Mouse (Mus musculus) midbrain, embryonic 16.5 days (tissue): ENCODE data around the gene Gltpd2. TPM values are rescaled to one million over a fixed set of nuclear protein-coding genes. Genes with fewer than 3 reads are reported as not detected.

Experiments used
- ATAC-seq: fragments of 200-750 bp; cut with Nextera tagmentation; 2 replicates; pipeline ENCODE4 v1.8.0; 2017; ENCODE audit warnings: moderate TSS enrichment
- H3K27ac ChIP-seq: fragments of 300-500 bp; sonication (generic); 2 replicates; pipeline ENCODE4 v1.5.1; 2014; ENCODE audit warnings: mild to moderate bottlenecking, low read length, mixed read lengths
- H3K27me3 ChIP-seq: fragments of 300-500 bp; sonication (generic); 2 replicates; pipeline ENCODE4 v1.6.1; 2014; ENCODE audit warnings: low read depth, low read length, mixed read lengths; ENCODE audit not compliant: control insufficient read depth, insufficient read depth
- H3K36me3 ChIP-seq: fragments of 300-500 bp; sonication (generic); 2 replicates; pipeline ENCODE4 v1.6.1; 2014; ENCODE audit warnings: mild to moderate bottlenecking, low read length, moderate library complexity, mixed read lengths; ENCODE audit not compliant: control insufficient read depth, insufficient read depth
- H3K4me1 ChIP-seq: fragments of 300-500 bp; sonication (generic); 2 replicates; pipeline ENCODE4 v1.6.1; 2014; ENCODE audit warnings: mild to moderate bottlenecking, low read length, mixed read lengths; ENCODE audit not compliant: control insufficient read depth, insufficient read depth
- H3K4me2 ChIP-seq: fragments of 300-500 bp; sonication (generic); 2 replicates; pipeline ENCODE4 v1.6.1; 2014; ENCODE audit warnings: mild to moderate bottlenecking, low read length, mixed read lengths
- H3K4me3 ChIP-seq: fragments of 300-500 bp; sonication (generic); 2 replicates; pipeline ENCODE4 v1.5.1; 2014; ENCODE audit warnings: low read depth, mild to moderate bottlenecking, low read length, moderate library complexity, mixed read lengths
- H3K9ac ChIP-seq: fragments of 300-500 bp; sonication (generic); 2 replicates; pipeline ENCODE4 v1.6.1; 2014; ENCODE audit warnings: low read depth, low read length, mixed read lengths
- H3K9me3 ChIP-seq: fragments of 300-500 bp; sonication (generic); replicated peaks from 2 replicates; pipeline ENCODE4 v1.6.1; 2014; ENCODE audit warnings: mild to moderate bottlenecking, low read length, mixed read lengths; ENCODE audit not compliant: control insufficient read depth, poor library complexity, severe bottlenecking
- WGBS: fragments of 180-500 bp; shearing (Covaris S2); extraction: QIAGEN DNeasy Blood & Tissue Kit; methylation state at CpG from one replicate; pipeline ENCODE4 v1.1.7; 2014; 5-methylcytosine and 5-hydroxymethylcytosine counted together
- polyA plus RNA-seq: library from polyadenylated mRNA; unstranded; fragments of >200 nt; fragmentation: Nextera tagmentation; extraction: Ambion mirVana; gene quantifications from 2 replicates; pipeline ENCODE4 v1.2.1, GENCODE M21; 2015

Gltpd2 gene
- polyA plus RNA-seq, 1 experiment from 2014 or later: not detected

GRCm38 (mm10) chr11:70564276-70564873, 45.4 kb downstream of the Gltpd2 start:
- Histone ChIP-seq H3K9me3 (no peaks in the 10 kb centered on the region), H3K27me3 (no peaks in the 10 kb centered on the region), H3K27ac (no peak overlapping the region), H3K4me1 (peaks cover 31% of the 10 kb centered on the region), H3K4me3 (peak overlapping the region; percentile 89), H3K36me3 (no peaks in the 10 kb centered on the region), H3K4me2 (peak overlapping the region; percentile 90), H3K9ac (peak overlapping the region; percentile 87)
- 49% methylated on average over 4 of the region's 4 CpGs for WGBS
- no peak for ATAC-seq

- no peaks in the 10 kb centered on the region for H3K9me3 ChIP-seq
- H3K27ac ChIP-seq: no peak overlapping the region
- H3K4me3 ChIP-seq: no peak overlapping the region
- H3K4me2 ChIP-seq: no peak overlapping the region
- 58% methylated on average over 7 of the region's 7 CpGs for WGBS
- ATAC-seq: no peak
- no peaks in the 10 kb centered on the region for H3K36me3 ChIP-seq
- H3K4me1 ChIP-seq: peaks cover 30% of the 10 kb centered on the region
- no peaks in the 10 kb centered on the region for H3K27me3 ChIP-seq
- H3K9ac ChIP-seq: no peak overlapping the region
Measured at GRCm38 (mm10) chr11:70566586-70566985, 47.6 kb downstream of the Gltpd2 start.

Other genes with a start within 250 kb of the Gltpd2 start
- gene Alox12e, start 196.6 kb upstream of the Gltpd2 start, polyA plus RNA-seq: not detected in 2 replicates
- 0.09 and 0.18 TPM in 2 replicates for gene Alox15, start 167.2 kb upstream of the Gltpd2 start, polyA plus RNA-seq
- gene Pelp1, start 109.2 kb upstream of the Gltpd2 start, polyA plus RNA-seq: 33.0 and 35.0 TPM in 2 replicates
- gene Arrb2, start 86.6 kb upstream of the Gltpd2 start, polyA plus RNA-seq: 52.6 and 58.9 TPM in 2 replicates
- gene Med11, start 67.3 kb upstream of the Gltpd2 start, polyA plus RNA-seq: 44.1 and 45.9 TPM in 2 replicates
- 0.35 and 0.49 TPM in 2 replicates for gene Zmynd15, start 59.8 kb upstream of the Gltpd2 start, polyA plus RNA-seq
- 1.7 and 2.6 TPM in 2 replicates for gene Cxcl16, start 59.2 kb upstream of the Gltpd2 start, polyA plus RNA-seq
- gene Tm4sf5, start 14.0 kb upstream of the Gltpd2 start, polyA plus RNA-seq: 6.1 and 6.2 TPM in 2 replicates
- gene Vmo1, start 4.6 kb upstream of the Gltpd2 start, polyA plus RNA-seq: 0.45 TPM in 1 of 2 replicates, not detected in the other
- 719 and 737 TPM in 2 replicates for gene Psmb6, start 6.2 kb downstream of the Gltpd2 start, polyA plus RNA-seq
- not detected in 2 replicates for gene Gm40193, start 13.7 kb downstream of the Gltpd2 start, polyA plus RNA-seq
- gene Pld2, start 20.9 kb downstream of the Gltpd2 start, polyA plus RNA-seq: 17.9 and 19.6 TPM in 2 replicates
- gene Mink1, start 43.7 kb downstream of the Gltpd2 start, polyA plus RNA-seq: 16.7 and 18.2 TPM in 2 replicates
- gene 4930544D05Rik, start 96.7 kb downstream of the Gltpd2 start, polyA plus RNA-seq: not detected in 2 replicates
- not detected in 2 replicates for gene Chrne, start 100.0 kb downstream of the Gltpd2 start, polyA plus RNA-seq
- 0.12 and 0.21 TPM in 2 replicates for gene Gp1ba, start 119.9 kb downstream of the Gltpd2 start, polyA plus RNA-seq
- 105 TPM in 2 replicates for gene Rnf167, start 128.0 kb downstream of the Gltpd2 start, polyA plus RNA-seq
- 171 and 174 TPM in 2 replicates for gene Slc25a11, start 128.3 kb downstream of the Gltpd2 start, polyA plus RNA-seq
- gene Pfn1, start 135.4 kb downstream of the Gltpd2 start, polyA plus RNA-seq: 617 and 632 TPM in 2 replicates
- gene Eno3, start 138.0 kb downstream of the Gltpd2 start, polyA plus RNA-seq: 6.0 and 8.1 TPM in 2 replicates
- 151 and 157 TPM in 2 replicates for gene Spag7, start 150.2 kb downstream of the Gltpd2 start, polyA plus RNA-seq
- gene Camta2, start 168.9 kb downstream of the Gltpd2 start, polyA plus RNA-seq: 22.1 and 22.4 TPM in 2 replicates
- 1.2 and 1.5 TPM in 2 replicates for gene Inca1, start 181.0 kb downstream of the Gltpd2 start, polyA plus RNA-seq
- gene Kif1c, start 181.4 kb downstream of the Gltpd2 start, polyA plus RNA-seq: 1.3 and 1.5 TPM in 2 replicates
- 14.6 and 17.4 TPM in 2 replicates for gene Zfp3, start 245.0 kb downstream of the Gltpd2 start, polyA plus RNA-seq